Mouse (Mus musculus) bone marrow macrophage, adult 2 months (primary cell): Measurements from ENCODE around the gene Ipo9.

ENCODE experiments used
- CTCF ChIP-seq: IDR thresholded peaks from 2 replicates; pipeline ENCODE4 v1.5.1; 2012; ENCODE audit warnings: low read depth, mild to moderate bottlenecking, low read length, moderate library complexity
- POLR2A ChIP-seq: IDR thresholded peaks from 2 replicates; pipeline ENCODE4 v1.6.1; 2012; ENCODE audit warnings: mild to moderate bottlenecking, low read depth, low read length, borderline replicate concordance

GRCm38 (mm10) chr1:135441861-135442260 is 11.6 kb upstream of the Ipo9 start:
- no peak for TF ChIP-seq CTCF
- TF ChIP-seq POLR2A, result no peak
